Mouse (Mus musculus): Measurements from ENCODE around the gene Rbm42. TPM values are rescaled to one million over a fixed set of nuclear protein-coding genes. Genes with fewer than 3 reads are reported as not detected.

Rbm42 gene
- total RNA-seq, 2 experiments from 2014 or later = 68.0 to 72.2 TPM

- DNase-seq (ENCODE audit: extremely low spot score in 1 of 2, low spot score in 2 of 2) = no peak
- intact Hi-C loops (cut with DNase I) = loop anchor here (5.0 kb wide), 1 partner anchor 318 kb away; the partner anchor contains the start of gene Mag
Observed at GRCm38 (mm10) chr7:30594510-30595024, 55.5 kb downstream of the Rbm42 start.

- intact Hi-C loops (cut with DNase I) = loop anchor here (5.0 kb wide), 1 partner anchor 318 kb away; the partner anchor contains the start of gene Mag
- no peak for DNase-seq (ENCODE audit: extremely low spot score in 1 of 2, low spot score in 2 of 2)
Observed at GRCm38 (mm10) chr7:30593579-30594509, 56.3 kb downstream of the Rbm42 start.

GRCm38 (mm10) chr7:30592772-30593423 is 57.2 kb downstream of the Rbm42 start:
- intact Hi-C loops (cut with DNase I) = loop anchor here (5.0 kb wide), 1 partner anchor 319 kb away; the partner anchor contains the start of gene Mag
- DNase-seq (ENCODE audit: extremely low spot score in 1 of 2, low spot score in 2 of 2) = no peak

GRCm38 (mm10) chr7:30591605-30591951 is 58.5 kb downstream of the Rbm42 start:
- intact Hi-C loops (cut with DNase I) = loop anchor here (5.0 kb wide), 1 partner anchor 321 kb away; the partner anchor contains the start of gene Mag
- DNase-seq (ENCODE audit: extremely low spot score in 1 of 2, low spot score in 2 of 2) = no peak

Other genes starting within 250 kb of the Rbm42 start
- gene Tyrobp, start 236.6 kb downstream of the Rbm42 start, total RNA-seq (2021) = 10 to 100 TPM; 20.8 to 20.9 TPM
- gene Hcst, start 230.5 kb downstream of the Rbm42 start, total RNA-seq (2021) = 1 to 10 TPM in 1 of 2 experiments, not detected in 1; 1.1 TPM
- gene Nfkbid, start 228.6 kb downstream of the Rbm42 start, total RNA-seq (2021) = 1 to 10 TPM; 2.7 to 3.6 TPM
- gene Aplp1, start 204.8 kb downstream of the Rbm42 start, total RNA-seq (2021) = 100 to 1,000 TPM; 937 to 959 TPM
- 1 to 10 TPM; 1.2 to 4.9 TPM for gene Kirrel2, start 192.6 kb downstream of the Rbm42 start, total RNA-seq (2021)
- gene Nphs1, start 192.0 kb downstream of the Rbm42 start, total RNA-seq (2021) = under 1 TPM; 0.26 to 0.32 TPM
- under 1 TPM in 1 of 2 experiments, not detected in 1; 0.67 TPM for gene Prodh2, start 156.7 kb downstream of the Rbm42 start, total RNA-seq (2021)
- gene Arhgap33, start 115.3 kb downstream of the Rbm42 start, total RNA-seq (2021) = 100 to 1,000 TPM; 259 to 264 TPM
- gene Hspb6, start 98.1 kb downstream of the Rbm42 start, total RNA-seq (2021) = 1 to 10 TPM; 6.4 to 7.3 TPM
- 1 to 10 TPM; 2.9 to 3.4 TPM for gene Proser3, start 98.0 kb downstream of the Rbm42 start, total RNA-seq (2021)
- gene Lin37, start 90.5 kb downstream of the Rbm42 start, total RNA-seq (2021) = 10 to 100 TPM; 24.3 to 26.4 TPM
- gene U2af1l4, start 87.0 kb downstream of the Rbm42 start, total RNA-seq (2021) = 10 to 100 TPM; 50.1 to 56.1 TPM
- 1 to 10 TPM; 4.2 TPM for gene Gm49396, start 87.0 kb downstream of the Rbm42 start, total RNA-seq (2021)
- 10 to 100 TPM; 79.1 to 82.8 TPM for gene Psenen, start 86.7 kb downstream of the Rbm42 start, total RNA-seq (2021)
- 1 to 10 TPM; 1.5 to 1.8 TPM for gene Igflr1, start 84.9 kb downstream of the Rbm42 start, total RNA-seq (2021)
- gene Kmt2b, start 61.6 kb downstream of the Rbm42 start, total RNA-seq (2021) = 10 to 100 TPM; 54.1 to 56.9 TPM
- not detected for gene Zbtb32, start 51.4 kb downstream of the Rbm42 start, total RNA-seq (2021)
- under 1 TPM in 1 of 2 experiments, not detected in 1; 0.32 TPM for gene Upk1a, start 37.5 kb downstream of the Rbm42 start, total RNA-seq (2021)
- gene Cox6b1, start 24.2 kb downstream of the Rbm42 start, total RNA-seq (2021) = 100 to 1,000 TPM; 736 to 789 TPM
- gene Etv2, start 14.5 kb downstream of the Rbm42 start, total RNA-seq (2021) = not detected
- 1 to 10 TPM; 7.1 to 7.3 TPM for gene Haus5, start 14.7 kb upstream of the Rbm42 start, total RNA-seq (2021)
- gene Pmis2, start 21.3 kb upstream of the Rbm42 start, total RNA-seq (2021) = not detected
- gene 2200002J24Rik, start 48.6 kb upstream of the Rbm42 start, total RNA-seq (2021) = not detected
- gene Atp4a, start 61.9 kb upstream of the Rbm42 start, total RNA-seq (2021) = 1 to 10 TPM; 2.5 to 3.2 TPM
- gene Tmem147, start 79.2 kb upstream of the Rbm42 start, total RNA-seq (2021) = 100 to 1,000 TPM; 136 to 144 TPM
- not detected for gene Gapdhs, start 93.4 kb upstream of the Rbm42 start, total RNA-seq (2021)
- 1 to 10 TPM; 9.5 to 9.8 TPM for gene Sbsn, start 101.2 kb upstream of the Rbm42 start, total RNA-seq (2021)
- gene Dmkn, start 113.4 kb upstream of the Rbm42 start, total RNA-seq (2021) = 1 to 10 TPM; 1.4 to 1.5 TPM
- not detected for gene Krtdap, start 137.6 kb upstream of the Rbm42 start, total RNA-seq (2021)
- gene Ffar2, start 173.5 kb upstream of the Rbm42 start, total RNA-seq (2021) = under 1 TPM in 1 of 2 experiments, not detected in 1; 0.69 TPM
- gene Ffar3, start 205.9 kb upstream of the Rbm42 start, total RNA-seq (2021) = not detected
- gene Ffar1, start 211.2 kb upstream of the Rbm42 start, total RNA-seq (2021) = not detected
- gene Cd22, start 230.0 kb upstream of the Rbm42 start, total RNA-seq (2021) = under 1 TPM in 1 of 2 experiments, not detected in 1; 0.28 TPM

All from left cerebral cortex, postnatal 10 days (tissue).